Mouse (Mus musculus) MEL (cell line): ENCODE data around the gene Slc17a7. TPM values are rescaled to one million over a fixed set of nuclear protein-coding genes. Genes with fewer than 3 reads are reported as not detected.
A peak's percentile ranks its signal among the peaks of the same experiment; 100 is the strongest.

Source experiments
- DNase-seq: peaks from one replicate; pipeline ENCODE4 v3.0.0; 2011; ENCODE audit warnings: low read depth, low spot score
- H3K27ac ChIP-seq: 2 replicates; pipeline ENCODE4 v1.5.1; 2012; ENCODE audit warnings: low read depth, mild to moderate bottlenecking, control low read depth, low read length, moderate library complexity; ENCODE audit not compliant: control insufficient read depth
- H3K27me3 ChIP-seq, 2 experiments: fragments of 150-350 bp in 1 of 2; sonication (generic) in 1 of 2; 2 replicates each; pipeline ENCODE4 v1.6.1; 2012; ENCODE audit warnings: low read length in 2 of 2, mild to moderate bottlenecking in 2 of 2, improper control_type of control experiment in 1 of 2, moderate library complexity in 1 of 2; ENCODE audit not compliant: insufficient read depth in 2 of 2, control insufficient read depth in 1 of 2
- H3K36me3 ChIP-seq, 2 experiments: 2 replicates each; pipeline ENCODE4 v1.6.1; 2012 to 2014; ENCODE audit warnings: low read length in 2 of 2, improper control_type of control experiment in 1 of 2, inconsistent platforms in 1 of 2, mild to moderate bottlenecking in 1 of 2; ENCODE audit not compliant: insufficient read depth in 2 of 2, control insufficient read depth in 1 of 2
- H3K4me1 ChIP-seq, 2 experiments: fragments of 150-350 bp in 1 of 2; sonication (generic) in 1 of 2; 2 replicates each; pipeline ENCODE4 v1.6.1; 2012; ENCODE audit warnings: low read length in 2 of 2, improper control_type of control experiment in 1 of 2, mild to moderate bottlenecking in 1 of 2; ENCODE audit not compliant: insufficient read depth in 2 of 2, control insufficient read depth in 1 of 2
- H3K4me3 ChIP-seq, 2 experiments: fragments of 150-350 bp in 1 of 2; sonication (generic) in 1 of 2; 2 replicates each; pipeline ENCODE4 v1.5.1; 2012; ENCODE audit warnings: low read depth in 2 of 2, low read length in 2 of 2, mild to moderate bottlenecking in 2 of 2, moderate library complexity in 2 of 2, control low read depth in 1 of 2, improper control_type of control experiment in 1 of 2; ENCODE audit not compliant: control insufficient read depth in 1 of 2, insufficient read depth in 1 of 2
- H3K79me2 ChIP-seq: 2 replicates; pipeline ENCODE4 v1.6.1; 2012; ENCODE audit warnings: mild to moderate bottlenecking, low read length, moderate library complexity; ENCODE audit not compliant: control insufficient read depth, poor library complexity, insufficient read depth
- H3K9ac ChIP-seq: 2 replicates; pipeline ENCODE4 v1.6.1; 2012; ENCODE audit warnings: low read depth, mild to moderate bottlenecking, control low read depth, low read length, moderate library complexity; ENCODE audit not compliant: control insufficient read depth, poor library complexity, severe bottlenecking
- H3K9me3 ChIP-seq: fragments of 150-350 bp; sonication (generic); replicated peaks from 2 replicates; pipeline ENCODE4 v1.6.1; 2012; ENCODE audit warnings: mild to moderate bottlenecking, low read length, improper control_type of control experiment, moderate library complexity; ENCODE audit not compliant: insufficient read depth
- BHLHE40 ChIP-seq: IDR thresholded peaks from 2 replicates; pipeline ENCODE4 v1.6.1; 2012; ENCODE audit warnings: low read depth, mild to moderate bottlenecking, inconsistent platforms, low read length, improper control_type of control experiment, borderline replicate concordance
- CHD1 ChIP-seq: IDR thresholded peaks from 2 replicates; pipeline ENCODE4 v1.6.1; 2012; ENCODE audit warnings: low read depth, mild to moderate bottlenecking, inconsistent platforms, low read length, improper control_type of control experiment
- CHD2 ChIP-seq: IDR thresholded peaks from 2 replicates; pipeline ENCODE4 v1.6.1; 2011; ENCODE audit warnings: low read length, improper control_type of control experiment
- CTCF ChIP-seq, 3 experiments: IDR thresholded peaks in 2 of 3; conservative IDR thresholded peaks in 1 of 3; 2 replicates each; pipeline ENCODE4 v1.5.1; 2011 to 2012; ENCODE audit warnings: low read length in 3 of 3, low read depth in 2 of 3, mild to moderate bottlenecking in 2 of 3, improper control_type of control experiment in 1 of 3, inconsistent platforms in 1 of 3, mixed read lengths in 1 of 3, moderate library complexity in 1 of 3; ENCODE audit not compliant: control insufficient read depth in 1 of 3, insufficient read depth in 1 of 3, poor library complexity in 1 of 3, severe bottlenecking in 1 of 3
- E2F4 ChIP-seq: IDR thresholded peaks from 2 replicates; pipeline ENCODE4 v1.6.1; 2011; ENCODE audit warnings: low read depth, low read length, improper control_type of control experiment, borderline replicate concordance
- ELF1 ChIP-seq: IDR thresholded peaks from 2 replicates; pipeline ENCODE4 v1.6.1; 2014; ENCODE audit warnings: low read depth, mild to moderate bottlenecking, inconsistent platforms, low read length, improper control_type of control experiment, moderate library complexity
- ETS1 ChIP-seq: IDR thresholded peaks from 2 replicates; pipeline ENCODE4 v1.6.1; 2012; ENCODE audit warnings: low read depth, mild to moderate bottlenecking, inconsistent platforms, low read length, improper control_type of control experiment, moderate library complexity
- GABPA ChIP-seq: IDR thresholded peaks from 2 replicates; pipeline ENCODE4 v1.6.1; 2012; ENCODE audit warnings: low read depth, mild to moderate bottlenecking, inconsistent platforms, low read length, improper control_type of control experiment, moderate library complexity
- GATA1 ChIP-seq: IDR thresholded peaks from 2 replicates; pipeline ENCODE4 v1.6.1; 2011; ENCODE audit warnings: low read depth, low read length, improper control_type of control experiment
- HCFC1 ChIP-seq: IDR thresholded peaks from 2 replicates; pipeline ENCODE4 v1.6.1; 2012; ENCODE audit warnings: low read depth, mild to moderate bottlenecking, inconsistent platforms, low read length, improper control_type of control experiment, moderate library complexity
- JUND ChIP-seq: IDR thresholded peaks from 2 replicates; pipeline ENCODE4 v1.6.1; 2011; ENCODE audit warnings: low read depth, mild to moderate bottlenecking, improper control_type of control experiment, low read length
- MAFK ChIP-seq: IDR thresholded peaks from 2 replicates; pipeline ENCODE4 v1.6.1; 2011; ENCODE audit warnings: low read depth, mild to moderate bottlenecking, low read length, improper control_type of control experiment, borderline replicate concordance
- MAX ChIP-seq: IDR thresholded peaks from 2 replicates; pipeline ENCODE4 v1.6.1; 2011; ENCODE audit warnings: low read length, improper control_type of control experiment
- MXI1 ChIP-seq: IDR thresholded peaks from 2 replicates; pipeline ENCODE4 v1.6.1; 2011; ENCODE audit warnings: mild to moderate bottlenecking, low read depth, low read length, improper control_type of control experiment
- MYB ChIP-seq: IDR thresholded peaks from 2 replicates; pipeline ENCODE4 v1.6.1; 2011; ENCODE audit warnings: mild to moderate bottlenecking, low read depth, low read length, improper control_type of control experiment
- MYC ChIP-seq: IDR thresholded peaks from 2 replicates; pipeline ENCODE4 v1.6.1; 2011; ENCODE audit warnings: low read depth, mild to moderate bottlenecking, low read length, improper control_type of control experiment, moderate library complexity
- NELFE ChIP-seq: IDR thresholded peaks from 2 replicates; pipeline ENCODE4 v1.6.1; 2011; ENCODE audit warnings: low read depth, low read length, improper control_type of control experiment
- POLR2A ChIP-seq, 2 experiments: IDR thresholded peaks; 2 replicates each; pipeline ENCODE4 v1.6.1; 2011 to 2012; ENCODE audit warnings: low read length in 2 of 2, mild to moderate bottlenecking in 2 of 2, control low read depth in 1 of 2, improper control_type of control experiment in 1 of 2, low read depth in 1 of 2, moderate library complexity in 1 of 2; ENCODE audit not compliant: control insufficient read depth in 1 of 2, insufficient read depth in 1 of 2, poor library complexity in 1 of 2
- POLR2AphosphoS2 ChIP-seq: IDR thresholded peaks from 2 replicates; pipeline ENCODE4 v1.6.1; 2011; ENCODE audit warnings: low read length, improper control_type of control experiment
- POLR2AphosphoS5 ChIP-seq: IDR thresholded peaks from 2 replicates; pipeline ENCODE4 v1.6.1; 2012; ENCODE audit warnings: low read depth, borderline replicate concordance, mild to moderate bottlenecking, inconsistent platforms, low read length, moderate library complexity, mixed read lengths
- RAD21 ChIP-seq: IDR thresholded peaks from 2 replicates; pipeline ENCODE4 v1.6.1; 2011; ENCODE audit warnings: mild to moderate bottlenecking, low read depth, low read length, improper control_type of control experiment
- SIN3A ChIP-seq: IDR thresholded peaks from 2 replicates; pipeline ENCODE4 v1.6.1; 2012; ENCODE audit warnings: low read length, improper control_type of control experiment, inconsistent platforms
- SMC3 ChIP-seq: IDR thresholded peaks from 2 replicates; pipeline ENCODE4 v1.6.1; 2011; ENCODE audit warnings: low read depth, low read length, improper control_type of control experiment
- TAL1 ChIP-seq: IDR thresholded peaks from 2 replicates; pipeline ENCODE4 v1.6.1; 2012; ENCODE audit warnings: mild to moderate bottlenecking, inconsistent platforms, low read length, moderate library complexity, mixed read lengths
- TBP ChIP-seq: IDR thresholded peaks from 2 replicates; pipeline ENCODE4 v1.8.0; 2011; ENCODE audit warnings: low read depth, low read length, improper control_type of control experiment
- TCF12 ChIP-seq: IDR thresholded peaks from 2 replicates; pipeline ENCODE4 v1.6.1; 2014; ENCODE audit warnings: low read depth, mild to moderate bottlenecking, inconsistent platforms, low read length, improper control_type of control experiment, moderate library complexity
- USF2 ChIP-seq, 2 experiments: IDR thresholded peaks; 2 replicates each; pipeline ENCODE4 v1.6.1; 2011 to 2012; ENCODE audit warnings: improper control_type of control experiment in 2 of 2, low read length in 2 of 2, borderline replicate concordance in 1 of 2, inconsistent platforms in 1 of 2, low read depth in 1 of 2, mild to moderate bottlenecking in 1 of 2; ENCODE audit not compliant: insufficient read depth in 1 of 2
- ZMIZ1 ChIP-seq: IDR thresholded peaks from 2 replicates; pipeline ENCODE4 v1.6.1; 2012; ENCODE audit warnings: low read depth, mild to moderate bottlenecking, inconsistent platforms, low read length, improper control_type of control experiment, moderate library complexity
- ZNF384 ChIP-seq: IDR thresholded peaks from 2 replicates; pipeline ENCODE4 v1.6.1; 2012; ENCODE audit warnings: low read depth, mild to moderate bottlenecking, inconsistent platforms, low read length, improper control_type of control experiment
- polyA plus RNA-seq, 2 experiments: library from polyadenylated mRNA; stranded (reverse) in 1 of 2; unstranded in 1 of 2; fragments of >175 nt in 1 of 2; fragments of >200 nt in 1 of 2; gene quantifications; 2 replicates each; pipeline versions ENCODE4 v1.2.1 to v1.2.4; 2012; ENCODE audit warnings: low replicate concordance in 2 of 2, low read depth in 1 of 2; ENCODE audit not compliant: insufficient read length in 2 of 2, insufficient read depth in 1 of 2, missing spikeins in 1 of 2
- total RNA-seq: library from RNA; depleted of rRNA; stranded (reverse); fragments of 300-350 nt; gene quantifications from 2 replicates; pipeline ENCODE4 v1.2.3, GENCODE M21; 2012

Slc17a7 gene
- total and polyA plus RNA-seq, 3 experiments: 0.23 to 1.0 TPM; not detected in 1

DNA sequence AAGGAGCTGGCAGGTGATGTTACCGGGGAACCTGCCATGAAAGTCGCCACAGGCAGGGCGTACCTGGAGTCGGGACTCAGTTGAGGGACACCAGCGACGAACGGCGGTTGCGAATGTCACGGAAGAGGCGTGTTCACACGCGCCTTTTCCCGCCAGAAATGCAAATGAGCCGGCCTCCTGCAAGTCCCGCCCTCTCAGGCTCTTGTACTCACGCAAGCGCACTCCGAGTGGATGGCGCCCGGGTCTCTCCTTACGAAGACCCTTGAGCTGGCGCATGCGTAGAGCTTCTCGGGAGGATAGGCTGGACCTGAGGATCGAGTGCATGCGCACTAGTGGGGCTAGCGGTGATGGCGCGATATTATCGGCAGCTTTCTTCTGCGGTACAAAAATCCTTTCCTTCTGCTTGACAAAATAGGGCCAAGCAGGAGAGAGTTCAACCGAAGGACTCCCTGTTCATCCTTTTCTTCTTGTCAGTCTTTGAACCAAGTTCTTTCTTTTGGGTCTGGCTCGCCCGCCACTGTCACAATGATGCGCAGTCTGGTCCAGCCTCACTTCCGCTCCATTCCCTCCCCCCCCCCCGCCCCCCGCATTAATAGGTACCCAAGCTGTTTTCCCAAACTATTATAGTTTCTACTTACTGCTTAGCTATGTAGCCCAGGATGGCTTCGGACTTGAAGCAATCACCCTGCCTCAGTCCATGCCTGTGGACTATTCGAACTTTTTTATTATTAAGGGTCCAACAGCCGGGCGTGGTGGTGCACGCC, 40.8 kb downstream of the Slc17a7 start, which contains the start of gene Ccdc155 (continued):
- TF ChIP-seq NELFE: peak; percentile 63
- peak; percentile 96 for TF ChIP-seq MAX
- no peak for TF ChIP-seq SMC3
- TF ChIP-seq, all 39 proteins: peak for 11

DNA sequence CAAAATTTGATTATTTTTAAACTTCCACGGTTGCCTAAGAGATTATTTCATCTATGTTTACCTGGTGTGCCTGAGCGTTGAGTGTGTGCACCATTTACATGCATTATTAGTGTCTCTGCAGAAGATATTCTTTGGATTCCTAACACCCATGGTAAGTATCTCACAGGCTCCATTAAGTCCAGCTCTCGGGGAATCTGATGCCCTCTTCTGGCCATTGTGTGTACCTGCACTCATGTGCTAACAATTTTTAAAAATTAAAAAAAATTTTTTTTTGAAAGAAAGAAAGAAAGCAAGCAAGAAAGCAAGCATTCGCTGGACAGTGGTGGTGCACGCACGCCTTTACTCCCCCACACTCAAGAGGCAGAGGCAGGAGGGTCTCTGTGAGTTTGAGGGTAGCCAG, 44.5 kb downstream of the Slc17a7 start:
- DNase-seq: no peak
- Histone ChIP-seq H3K4me1 (peaks cover 6 to 26% of the 10 kb centered on the region in 2 experiments), H3K9ac (no peak overlapping the region), H3K9me3 (no peaks in the 10 kb centered on the region), H3K79me2 (no peaks in the 10 kb centered on the region), H3K36me3 (peaks cover 0 to 14% of the 10 kb centered on the region in 2 experiments; a peak in 2 of 4 replicates), H3K4me3 (no peak overlapping the region), H3K27ac (no peak overlapping the region), H3K27me3 (no peaks in the 10 kb centered on the region)
- TF ChIP-seq MYC (no peak), ZNF384 (peak; percentile 86), CTCF (IDR thresholded peaks at IDR 0.05 in 2 of 3, conservative IDR thresholded peaks at IDR 0.05 in 1 of 3; ENCODE audit: control insufficient read depth in 1 of 3, insufficient read depth in 1 of 3, low read depth in 2 of 3, low read length in 3 of 3, poor library complexity in 1 of 3, severe bottlenecking in 1 of 3) (peak; percentile 41 to 52 (median 44)), POLR2AphosphoS5 (no peak), SMC3 (peak; percentile 16; the same call in 1 of the 2 replicates), RAD21 (peak; percentile 12), BHLHE40 (no peak)

DNA sequence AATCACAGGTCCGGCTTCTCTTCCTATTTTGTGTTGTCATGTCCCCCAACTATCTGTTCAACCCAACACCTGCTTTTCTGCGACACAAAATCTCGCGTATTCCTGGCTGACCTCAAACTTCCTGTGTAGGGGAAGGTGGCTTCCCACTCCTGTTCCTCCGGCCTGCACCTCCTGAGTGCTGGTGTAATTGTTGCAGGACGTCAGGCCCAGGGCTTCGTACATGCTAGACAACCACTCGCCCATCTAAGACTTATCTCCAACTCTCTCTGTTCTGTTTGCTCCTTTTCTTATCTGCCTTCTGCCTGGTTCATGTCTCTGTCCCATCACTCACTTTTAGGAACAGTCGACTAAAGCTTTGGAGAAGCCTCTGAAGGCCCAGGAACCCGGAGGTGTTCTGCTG, 47.3 kb downstream of the Slc17a7 start:
- no peaks in the 10 kb centered on the region for H3K9me3 ChIP-seq
- H3K9ac ChIP-seq: peak overlapping the region; percentile 59
- H3K27me3 ChIP-seq: no peaks in the 10 kb centered on the region
- peak overlapping the region; percentile 69 to 92 for H3K4me3 ChIP-seq
- H3K4me1 ChIP-seq: peaks cover 10 to 31% of the 10 kb centered on the region in 2 experiments
- no peaks in the 10 kb centered on the region for H3K79me2 ChIP-seq
- peak; percentile 58 for DNase-seq
- peak overlapping the region; percentile 30 for H3K27ac ChIP-seq
- peaks cover 0 to 14% of the 10 kb centered on the region in 2 experiments; a peak in 2 of 4 replicates for H3K36me3 ChIP-seq
- 0 out of 2 replicates have a peak, but pooled peaks have one; percentile 29 for TF ChIP-seq TCF12
- TF ChIP-seq CHD2: peak; percentile 64
- TF ChIP-seq POLR2AphosphoS2: no peak
- no peak for TF ChIP-seq JUND
- peak; percentile 22; the same call in 1 of the 2 replicates for TF ChIP-seq NELFE
- no peak for TF ChIP-seq ZMIZ1
- no peak for TF ChIP-seq TAL1
- TF ChIP-seq GABPA: no peak
- TF ChIP-seq USF2 (IDR thresholded peaks at IDR 0.05; ENCODE audit: borderline replicate concordance in 1 of 2, insufficient read depth in 1 of 2, low read depth in 1 of 2, low read length in 2 of 2): no peak
- TF ChIP-seq HCFC1: peak; percentile 57
- no peak for TF ChIP-seq MYC
- no peak for TF ChIP-seq ELF1
- TF ChIP-seq MXI1: no peak; the same call in 1 of the 2 replicates
- TF ChIP-seq MYB: no peak
- 0 out of 4 replicates have a peak, but pooled peaks of 1 of the 2 experiments have one; percentile 21 for TF ChIP-seq POLR2A (IDR thresholded peaks at IDR 0.05; ENCODE audit: control insufficient read depth in 1 of 2, insufficient read depth in 1 of 2, low read depth in 1 of 2, low read length in 2 of 2, poor library complexity in 1 of 2)
- no peak; the same call in 1 of the 2 replicates for TF ChIP-seq ETS1
- TF ChIP-seq MAX: no peak
- TF ChIP-seq TBP: 0 out of 2 replicates have a peak, but pooled peaks have one; percentile 12
- no peak for TF ChIP-seq MAFK
- TF ChIP-seq E2F4: no peak
- peak; percentile 42; the same call in 1 of the 2 replicates for TF ChIP-seq SIN3A
- no peak for TF ChIP-seq CHD1
- TF ChIP-seq GATA1: peak; percentile 54; the same call in 1 of the 2 replicates
